Mouse (Mus musculus) midbrain, postnatal 0 days (tissue): ENCODE measurements at regions not wholly inside any gene's neighbourhood (a gene's known extent, or its start where the extent isn't known, plus 50 kb on each side); places are given as distances from the start of the nearest gene placed in this dataset.

Experiments
- ATAC-seq: fragments of 200-750 bp; cut with Nextera tagmentation; 2 replicates; pipeline ENCODE4 v1.8.0; 2017; ENCODE audit warnings: moderate number of reproducible peaks, mild to moderate bottlenecking, moderate TSS enrichment, moderate library complexity; ENCODE audit not compliant: low FRiP score
- DNase-seq: peaks from one replicate; pipeline ENCODE4 v3.0.0-alpha.2; 2015; ENCODE audit warnings: low spot score
- H3K27ac ChIP-seq: fragments of 300-500 bp; sonication (generic); 2 replicates; pipeline ENCODE4 v1.5.1; 2014; ENCODE audit warnings: low read depth, mild to moderate bottlenecking, low read length, mixed read lengths
- H3K27me3 ChIP-seq: fragments of 300-500 bp; sonication (generic); 2 replicates; pipeline ENCODE4 v1.6.1; 2014; ENCODE audit warnings: low read length, control low read depth, mixed read lengths; ENCODE audit not compliant: insufficient read depth
- H3K36me3 ChIP-seq: fragments of 300-500 bp; sonication (generic); 2 replicates; pipeline ENCODE4 v1.6.1; 2014; ENCODE audit warnings: low read length, control low read depth, mixed read lengths; ENCODE audit not compliant: insufficient read depth
- H3K4me1 ChIP-seq: fragments of 300-500 bp; sonication (generic); 2 replicates; pipeline ENCODE4 v1.6.1; 2014; ENCODE audit warnings: mild to moderate bottlenecking, control low read depth, antibody characterized with exemption, low read length, mixed read lengths; ENCODE audit not compliant: insufficient read depth
- H3K4me2 ChIP-seq: fragments of 300-500 bp; sonication (generic); 2 replicates; pipeline ENCODE4 v1.6.1; 2014; ENCODE audit warnings: low read depth, mild to moderate bottlenecking, low read length, mixed read lengths; ENCODE audit not compliant: poor library complexity, severe bottlenecking
- H3K4me3 ChIP-seq: fragments of 300-500 bp; sonication (generic); 2 replicates; pipeline ENCODE4 v1.5.1; 2014; ENCODE audit warnings: low read depth, mild to moderate bottlenecking, low read length, moderate library complexity
- H3K9ac ChIP-seq: fragments of 300-500 bp; sonication (generic); replicated peaks from 2 replicates; pipeline ENCODE4 v1.6.1; 2014; ENCODE audit warnings: mild to moderate bottlenecking, low read length, moderate library complexity, mixed read lengths; ENCODE audit not compliant: poor library complexity, severe bottlenecking
- H3K9me3 ChIP-seq: fragments of 300-500 bp; sonication (generic); 2 replicates; pipeline ENCODE4 v1.6.1; 2016; ENCODE audit warnings: low read length, control low read depth
- CTCF ChIP-seq: IDR thresholded peaks from 2 replicates; pipeline ENCODE4 v1.5.1; 2016; ENCODE audit warnings: antibody characterized with exemption, mild to moderate bottlenecking
- WGBS: fragments of 180-500 bp; shearing (Covaris S2); extraction: QIAGEN DNeasy Blood & Tissue Kit; methylation state at CpG from one replicate; pipeline ENCODE4 v1.1.7; 2014; 5-methylcytosine and 5-hydroxymethylcytosine counted together

- 54% methylated on average over 4 of the region's 4 CpGs for WGBS
- Histone ChIP-seq H3K4me2 (no peak overlapping the region), H3K27ac (no peak overlapping the region), H3K9ac (no peak overlapping the region), H3K9me3 (no peaks in the 10 kb centered on the region), H3K27me3 (no peaks in the 10 kb centered on the region), H3K4me3 (no peak overlapping the region), H3K36me3 (no peaks in the 10 kb centered on the region), H3K4me1 (no peaks in the 10 kb centered on the region)
- ATAC-seq (no peak), DNase-seq (no peak)
- no peak for TF ChIP-seq CTCF
Measured at GRCm38 (mm10) chr7:36134557-36134956, 331.8 kb upstream of the Zfp507 start.

DNA sequence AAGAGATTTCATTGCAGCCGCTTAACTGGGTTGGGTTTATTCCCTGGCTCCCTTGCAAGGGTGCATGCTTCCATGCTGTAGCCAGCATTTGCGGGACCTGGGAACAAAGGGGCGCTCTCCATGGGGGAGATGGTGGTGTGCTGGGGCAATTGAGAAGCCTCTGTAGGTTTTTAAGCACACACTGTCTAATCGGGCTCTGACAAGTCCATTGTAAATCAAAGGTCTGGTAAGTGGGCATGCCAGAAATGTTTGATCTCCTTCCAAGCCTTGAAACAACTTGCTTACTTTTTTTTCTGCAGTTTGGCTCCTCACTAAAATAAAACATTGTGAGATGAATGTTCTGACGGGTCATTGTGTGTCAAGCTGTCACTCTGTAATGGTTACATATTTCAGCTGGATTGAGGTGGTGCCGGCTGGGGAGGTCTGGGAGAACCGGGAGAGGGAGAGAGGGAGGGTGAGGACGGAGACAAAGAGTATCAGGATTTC, 330.9 kb upstream of the Zfp507 start:
- Histone ChIP-seq H3K27me3 (no peaks in the 10 kb centered on the region), H3K4me2 (no peak overlapping the region; the same call in 1 of the 2 replicates), H3K4me1 (no peaks in the 10 kb centered on the region), H3K27ac (no peak overlapping the region), H3K9ac (no peak overlapping the region), H3K9me3 (no peaks in the 10 kb centered on the region), H3K4me3 (no peak overlapping the region), H3K36me3 (no peaks in the 10 kb centered on the region)
- TF ChIP-seq CTCF: no peak
- DNase-seq (peak; percentile 53), ATAC-seq (no peak)
- 12% methylated on average over 8 of the region's 8 CpGs for WGBS

DNA sequence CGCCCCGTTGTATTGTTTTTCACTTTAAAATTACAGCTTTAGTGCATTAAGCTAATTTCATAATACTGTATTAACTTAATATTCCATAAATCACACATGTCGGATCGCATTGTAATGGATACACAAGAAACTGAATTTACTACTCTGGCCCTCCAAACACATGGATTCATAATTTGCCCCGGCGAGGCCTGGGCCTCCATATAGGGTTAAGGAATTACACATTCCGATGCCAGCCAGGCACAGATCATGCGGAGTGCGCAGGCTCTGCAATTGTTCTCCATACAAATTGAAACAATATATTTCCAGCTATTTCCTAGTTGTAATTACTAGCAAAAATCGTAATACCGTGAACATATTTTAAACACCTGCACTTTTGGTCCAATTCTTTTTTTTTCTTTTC, 330.2 kb upstream of the Zfp507 start:
- H3K27me3 ChIP-seq: no peaks in the 10 kb centered on the region
- DNase-seq: no peak
- H3K4me1 ChIP-seq: no peaks in the 10 kb centered on the region
- ATAC-seq: no peak
- no peak overlapping the region for H3K27ac ChIP-seq
- TF ChIP-seq CTCF: no peak
- H3K4me3 ChIP-seq: no peak overlapping the region
- no peak overlapping the region for H3K9ac ChIP-seq
- H3K4me2 ChIP-seq: no peak overlapping the region
- WGBS: 72% methylated on average over 11 of the region's 11 CpGs
- H3K9me3 ChIP-seq: no peaks in the 10 kb centered on the region
- H3K36me3 ChIP-seq: no peaks in the 10 kb centered on the region

GRCm38 (mm10) chr7:36132569-36132968, 329.8 kb upstream of the Zfp507 start:
- no peaks in the 10 kb centered on the region for H3K9me3 ChIP-seq
- no peak overlapping the region for H3K4me2 ChIP-seq
- DNase-seq (peak; percentile 25), ATAC-seq (no peak)
- H3K36me3 ChIP-seq: no peaks in the 10 kb centered on the region
- no peaks in the 10 kb centered on the region for H3K4me1 ChIP-seq
- H3K27me3 ChIP-seq: no peaks in the 10 kb centered on the region
- WGBS: 76% methylated on average over 1 of the region's 1 CpGs
- H3K9ac ChIP-seq: no peak overlapping the region
- no peak overlapping the region for H3K27ac ChIP-seq
- TF ChIP-seq CTCF: no peak
- no peak overlapping the region for H3K4me3 ChIP-seq

- DNase-seq (no peak), ATAC-seq (no peak)
- no peaks in the 10 kb centered on the region for H3K9me3 ChIP-seq
- H3K4me3 ChIP-seq: no peak overlapping the region
- no peaks in the 10 kb centered on the region for H3K4me1 ChIP-seq
- WGBS: 88% methylated on average over 4 of the region's 4 CpGs
- no peak for TF ChIP-seq CTCF
- no peaks in the 10 kb centered on the region for H3K27me3 ChIP-seq
- H3K4me2 ChIP-seq: no peak overlapping the region
- no peak overlapping the region for H3K27ac ChIP-seq
- no peak overlapping the region for H3K9ac ChIP-seq
- no peaks in the 10 kb centered on the region for H3K36me3 ChIP-seq
Measured at GRCm38 (mm10) chr7:36097054-36097453, 294.3 kb upstream of the Zfp507 start.

- Histone ChIP-seq H3K36me3 (no peaks in the 10 kb centered on the region), H3K27me3 (no peaks in the 10 kb centered on the region), H3K4me1 (no peaks in the 10 kb centered on the region; the same call in 1 of the 2 replicates), H3K27ac (no peak overlapping the region), H3K4me2 (no peak overlapping the region), H3K4me3 (no peak overlapping the region), H3K9ac (no peak overlapping the region), H3K9me3 (no peaks in the 10 kb centered on the region)
- no peak for ATAC-seq
- no peak for TF ChIP-seq CTCF
- WGBS: 78% methylated on average over 20 of the region's 20 CpGs
- DNase-seq: no peak
Measured at GRCm38 (mm10) chr7:36095258-36096130, 292.7 kb upstream of the Zfp507 start.
